Mouse (Mus musculus) kidney, postnatal 0 days (tissue): ENCODE data around the gene Krt27. TPM values are rescaled to one million over a fixed set of nuclear protein-coding genes. Genes with fewer than 3 reads are reported as not detected.

ENCODE experiments used
- ATAC-seq: fragments of 200-750 bp; cut with Nextera tagmentation; replicated peaks from 2 replicates; pipeline ENCODE4 v1.8.0; 2017; ENCODE audit warnings: low read depth, moderate number of reproducible peaks, moderate TSS enrichment, moderate library complexity; ENCODE audit not compliant: low FRiP score
- DNase-seq: peaks from one replicate; pipeline ENCODE4 v3.0.0-alpha.2; 2016; ENCODE audit warnings: low spot score
- H3K27ac ChIP-seq: fragments of 300-500 bp; sonication (generic); 2 replicates; pipeline ENCODE4 v1.5.1; 2014; ENCODE audit warnings: mild to moderate bottlenecking
- H3K27me3 ChIP-seq: fragments of 300-500 bp; sonication (generic); 2 replicates; pipeline ENCODE4 v1.6.1; 2014; ENCODE audit warnings: low read length, mixed read lengths; ENCODE audit not compliant: insufficient read depth
- H3K36me3 ChIP-seq: fragments of 300-500 bp; sonication (generic); 2 replicates; pipeline ENCODE4 v1.6.1; 2014; ENCODE audit warnings: low read length, mixed read lengths; ENCODE audit not compliant: insufficient read depth
- H3K4me1 ChIP-seq: fragments of 300-500 bp; sonication (generic); replicated peaks from 2 replicates; pipeline ENCODE4 v1.6.1; 2014; ENCODE audit warnings: antibody characterized with exemption, low read length, mixed read lengths; ENCODE audit not compliant: insufficient read depth
- H3K4me2 ChIP-seq: fragments of 300-500 bp; sonication (generic); 2 replicates; pipeline ENCODE4 v1.6.1; 2014; ENCODE audit warnings: mild to moderate bottlenecking, low read length, moderate library complexity, mixed read lengths
- H3K4me3 ChIP-seq: fragments of 300-500 bp; sonication (generic); replicated peaks from 2 replicates; pipeline ENCODE4 v1.5.1; 2014; ENCODE audit warnings: low read depth, low read length
- H3K9ac ChIP-seq: fragments of 300-500 bp; sonication (generic); 2 replicates; pipeline ENCODE4 v1.6.1; 2014; ENCODE audit warnings: low read depth, low read length
- H3K9me3 ChIP-seq: fragments of 300-500 bp; sonication (generic); replicated peaks from 2 replicates; pipeline ENCODE4 v1.6.1; 2016; ENCODE audit warnings: low read length, inconsistent platforms, mixed read lengths
- CTCF ChIP-seq: IDR thresholded peaks from 2 replicates; pipeline ENCODE4 v1.5.1; 2016; ENCODE audit warnings: antibody characterized with exemption, low read depth, mild to moderate bottlenecking, moderate library complexity
- WGBS: fragments of 180-500 bp; shearing (Covaris S2); extraction: QIAGEN DNeasy Blood & Tissue Kit; methylation state at CpG from one replicate; pipeline ENCODE4 v1.1.7; 2014; 5-methylcytosine and 5-hydroxymethylcytosine counted together
- polyA plus RNA-seq: library from polyadenylated mRNA; unstranded; fragments of >200 nt; fragmentation: Nextera tagmentation; extraction: Ambion mirVana; gene quantifications from 2 replicates; pipeline ENCODE4 v1.2.1, GENCODE M21; 2015

Gene Krt27
- polyA plus RNA-seq, result not detected in 2 replicates

GRCm38 (mm10) chr11:99351004-99351403, at the start of gene Krt27:
Gene Krt27 (minus strand): TSS chr11:99351104.
- ATAC-seq (no peak), DNase-seq (no peak)
- no peaks in the 10 kb centered on the region for H3K9me3 ChIP-seq
- no peaks in the 10 kb centered on the region for H3K4me1 ChIP-seq
- TF ChIP-seq CTCF, result no peak
- no peak within 1 kb of the TSS for H3K27ac ChIP-seq
- no peak within 1 kb of the TSS for H3K4me2 ChIP-seq
- H3K27me3 ChIP-seq, result no peaks in the 10 kb centered on the region
- no peak within 1 kb of the TSS for H3K9ac ChIP-seq
- WGBS, result 73% methylated on average over 12 of the region's 12 CpGs
- H3K4me3 ChIP-seq, result no peak within 1 kb of the TSS
- no peaks in the 10 kb centered on the region for H3K36me3 ChIP-seq

- ATAC-seq, result no peak
- no peaks in the 10 kb centered on the region for H3K36me3 ChIP-seq
- TF ChIP-seq CTCF, result no peak
- H3K4me1 ChIP-seq, result no peaks in the 10 kb centered on the region
- H3K9me3 ChIP-seq, result no peaks in the 10 kb centered on the region
- no peak overlapping the region for H3K9ac ChIP-seq
- no peak overlapping the region for H3K4me3 ChIP-seq
- H3K27me3 ChIP-seq, result no peaks in the 10 kb centered on the region
- WGBS, result 80% methylated on average over 13 of the region's 13 CpGs
- H3K27ac ChIP-seq, result no peak overlapping the region
- no peak for DNase-seq
- H3K4me2 ChIP-seq, result no peak overlapping the region
Observed at GRCm38 (mm10) chr11:99399956-99400549, 49.1 kb upstream of the Krt27 start.

- Histone ChIP-seq H3K36me3 (no peaks in the 10 kb centered on the region), H3K9me3 (no peaks in the 10 kb centered on the region), H3K27ac (no peak overlapping the region), H3K27me3 (no peaks in the 10 kb centered on the region), H3K4me2 (no peak overlapping the region), H3K9ac (no peak overlapping the region), H3K4me1 (no peaks in the 10 kb centered on the region), H3K4me3 (no peak overlapping the region)
- DNase-seq (no peak), ATAC-seq (no peak)
- 69% methylated on average over 8 of the region's 8 CpGs for WGBS
- TF ChIP-seq CTCF, result no peak
Observed at GRCm38 (mm10) chr11:99398832-99399231, 47.9 kb upstream of the Krt27 start.

GRCm38 (mm10) chr11:99398084-99398483, 47.2 kb upstream of the Krt27 start:
- Histone ChIP-seq H3K4me2 (no peak overlapping the region), H3K27ac (no peak overlapping the region), H3K9ac (no peak overlapping the region), H3K27me3 (no peaks in the 10 kb centered on the region), H3K4me1 (no peaks in the 10 kb centered on the region), H3K9me3 (no peaks in the 10 kb centered on the region), H3K36me3 (no peaks in the 10 kb centered on the region), H3K4me3 (no peak overlapping the region)
- DNase-seq (no peak), ATAC-seq (no peak)
- no peak for TF ChIP-seq CTCF
- 60% methylated on average over 3 of the region's 3 CpGs for WGBS

GRCm38 (mm10) chr11:99396661-99397060, 45.8 kb upstream of the Krt27 start:
- Histone ChIP-seq H3K9ac (no peak overlapping the region), H3K36me3 (no peaks in the 10 kb centered on the region), H3K4me1 (no peaks in the 10 kb centered on the region), H3K27me3 (no peaks in the 10 kb centered on the region), H3K27ac (no peak overlapping the region), H3K4me2 (no peak overlapping the region), H3K4me3 (no peak overlapping the region), H3K9me3 (no peaks in the 10 kb centered on the region)
- ATAC-seq (no peak), DNase-seq (no peak)
- no peak for TF ChIP-seq CTCF
- WGBS, result 84% methylated on average over 2 of the region's 2 CpGs

GRCm38 (mm10) chr11:99396034-99396433, 45.1 kb upstream of the Krt27 start:
- Histone ChIP-seq H3K4me2 (no peak overlapping the region), H3K9me3 (no peaks in the 10 kb centered on the region), H3K27ac (no peak overlapping the region), H3K4me3 (no peak overlapping the region), H3K4me1 (no peaks in the 10 kb centered on the region), H3K9ac (no peak overlapping the region), H3K27me3 (no peaks in the 10 kb centered on the region), H3K36me3 (no peaks in the 10 kb centered on the region)
- DNase-seq, result no peak
- WGBS, result 38% methylated on average over 3 of the region's 3 CpGs
- ATAC-seq, result no peak
- TF ChIP-seq CTCF, result no peak

- Histone ChIP-seq H3K4me1 (no peaks in the 10 kb centered on the region), H3K27me3 (no peaks in the 10 kb centered on the region), H3K36me3 (no peaks in the 10 kb centered on the region), H3K27ac (no peak overlapping the region), H3K4me3 (no peak overlapping the region), H3K9ac (no peak overlapping the region), H3K4me2 (no peak overlapping the region), H3K9me3 (no peaks in the 10 kb centered on the region)
- no peak for ATAC-seq
- no peak for TF ChIP-seq CTCF
- 81% methylated on average over 10 of the region's 10 CpGs for WGBS
- DNase-seq, result no peak
Observed at GRCm38 (mm10) chr11:99392492-99392891, 41.6 kb upstream of the Krt27 start.
